In genomic region chr5:24416222-24416736, GRCm38 (mm10) we compare ENCODE assay signal across 8 mouse cellular contexts. TPM values are rescaled to one million over a fixed set of nuclear protein-coding genes. Genes with fewer than 3 reads are reported as not detected.
DNase-seq lines count a peak whose midpoint lies in the region; ATAC-seq and TF ChIP-seq lines count a peak whose summit lies in the region.

No protein-coding gene starts in this region.

- no peaks in the 10 kb centered on the region; the same call in 1 of the 2 replicates for H3K4me1 ChIP-seq in embryonic facial prominence, embryonic 11.5 days (ENCODE audit: control insufficient read depth, insufficient read depth, low read length)
- no peaks in the 10 kb centered on the region for H3K4me1 ChIP-seq in kidney, adult 2 months (ENCODE audit: control insufficient read depth, insufficient read depth, low read length)
- peaks cover 6% of the 10 kb centered on the region; the same call in 1 of the 2 replicates for H3K4me1 ChIP-seq in limb, embryonic 11.5 days (ENCODE audit: control insufficient read depth, insufficient read depth, low read length)
- H3K4me1 ChIP-seq in midbrain, embryonic 11.5 days (ENCODE audit: control insufficient read depth, insufficient read depth, low read length) = no peaks in the 10 kb centered on the region

- peak; percentile 22 for ATAC-seq in embryonic facial prominence, embryonic 11.5 days (replicated peaks; ENCODE audit: insufficient number of reproducible peaks, low FRiP score, low TSS enrichment, low read depth)
- peak; percentile 44; the same call in 1 of the 2 replicates for ATAC-seq in limb, embryonic 11.5 days (ENCODE audit: insufficient number of reproducible peaks, low FRiP score, low TSS enrichment, low read depth)
- ATAC-seq in midbrain, embryonic 11.5 days (ENCODE audit: low FRiP score) = peak; percentile 68

- no peaks in the 10 kb centered on the region for H3K79me2 ChIP-seq in C2C12 (ENCODE audit: control insufficient read depth, insufficient read depth)

- TF ChIP-seq CTCF in C2C12 (IDR thresholded peaks at IDR 0.05; ENCODE audit: control insufficient read depth, insufficient read depth, insufficient read length) = peak; percentile 33
- TF ChIP-seq CTCF in kidney, adult 2 months (conservative IDR thresholded peaks at IDR 0.05; ENCODE audit: insufficient read depth, insufficient read length, low read depth, low read length) = peak; percentile 65

- no peak overlapping the region for H3K9ac ChIP-seq in embryonic facial prominence, embryonic 11.5 days (replicated peaks; ENCODE audit: low read length)
- no peak overlapping the region for H3K9ac ChIP-seq in limb, embryonic 11.5 days (ENCODE audit: low read length)
- H3K9ac ChIP-seq in midbrain, embryonic 11.5 days (ENCODE audit: low read length) = no peak overlapping the region

- peaks cover 10% of the 10 kb centered on the region for H3K36me3 ChIP-seq in C2C12 (ENCODE audit: control insufficient read depth, insufficient read depth)
- H3K36me3 ChIP-seq in embryonic facial prominence, embryonic 11.5 days (replicated peaks; ENCODE audit: control insufficient read depth, insufficient read depth, low read depth, low read length) = no peaks in the 10 kb centered on the region; the same call in 1 of the 2 replicates
- no peaks in the 10 kb centered on the region for H3K36me3 ChIP-seq in kidney, adult 2 months (ENCODE audit: control insufficient read depth, insufficient read depth, low read length)
- peaks cover 4% of the 10 kb centered on the region; the same call in 1 of the 2 replicates for H3K36me3 ChIP-seq in limb, embryonic 11.5 days (ENCODE audit: control insufficient read depth, insufficient read depth, low read length)
- peaks cover 7% of the 10 kb centered on the region for H3K36me3 ChIP-seq in midbrain, embryonic 11.5 days (ENCODE audit: control insufficient read depth, insufficient read depth, low read length)

- H3K27me3 ChIP-seq in C2C12 (ENCODE audit: control insufficient read depth, insufficient read depth, insufficient read length) = no peaks in the 10 kb centered on the region
- H3K27me3 ChIP-seq in embryonic facial prominence, embryonic 11.5 days (ENCODE audit: control insufficient read depth, insufficient read depth, low read length) = no peaks in the 10 kb centered on the region
- H3K27me3 ChIP-seq in kidney, adult 2 months (replicated peaks; ENCODE audit: control insufficient read depth, insufficient read depth, low read length) = no peaks in the 10 kb centered on the region
- no peaks in the 10 kb centered on the region; the same call in 1 of the 2 replicates for H3K27me3 ChIP-seq in limb, embryonic 11.5 days (ENCODE audit: control insufficient read depth, insufficient read depth, low read length)
- H3K27me3 ChIP-seq in midbrain, embryonic 11.5 days (ENCODE audit: control insufficient read depth, insufficient read depth, low read length) = no peaks in the 10 kb centered on the region

- no peaks in the 10 kb centered on the region for H3K9me3 ChIP-seq in embryonic facial prominence, embryonic 11.5 days (replicated peaks; ENCODE audit: control insufficient read depth, low read length)
- H3K9me3 ChIP-seq in limb, embryonic 11.5 days (ENCODE audit: control insufficient read depth, low read length) = no peaks in the 10 kb centered on the region
- H3K9me3 ChIP-seq in midbrain, embryonic 11.5 days (ENCODE audit: control insufficient read depth, low read length) = no peaks in the 10 kb centered on the region

- WGBS in embryonic facial prominence, embryonic 11.5 days = 6% methylated on average over 21 of the region's 21 CpGs
- WGBS in kidney, adult 2 months = 4% methylated on average over 21 of the region's 21 CpGs
- 2% methylated on average over 21 of the region's 21 CpGs for WGBS in limb, embryonic 11.5 days
- 5% methylated on average over 21 of the region's 21 CpGs for WGBS in midbrain, embryonic 11.5 days

- H3K4me2 ChIP-seq in embryonic facial prominence, embryonic 11.5 days (ENCODE audit: low read depth, low read length) = no peak overlapping the region
- H3K4me2 ChIP-seq in limb, embryonic 11.5 days (ENCODE audit: low read depth, severe bottlenecking) = no peak overlapping the region
- H3K4me2 ChIP-seq in midbrain, embryonic 11.5 days = no peak overlapping the region

- H3K79me3 ChIP-seq in C2C12 (ENCODE audit: low read depth) = no peaks in the 10 kb centered on the region

- no peak overlapping the region for H3K27ac ChIP-seq in embryonic facial prominence, embryonic 11.5 days (replicated peaks; ENCODE audit: low read depth, low read length)
- no peak overlapping the region for H3K27ac ChIP-seq in kidney, adult 2 months (ENCODE audit: insufficient read depth, low read depth, low read length)
- H3K27ac ChIP-seq in limb, embryonic 11.5 days (replicated peaks; ENCODE audit: low read depth, low read length) = 0 out of 2 replicates have a peak overlapping the region, but pooled peaks have one; percentile 0
- H3K27ac ChIP-seq in midbrain, embryonic 11.5 days (ENCODE audit: low read depth, low read length) = no peak overlapping the region

- TF ChIP-seq POLR2A in kidney, adult 2 months (IDR thresholded peaks at IDR 0.05; ENCODE audit: low read depth, low read length) = no peak

- H3ac ChIP-seq in C2C12 (ENCODE audit: control insufficient read depth, insufficient read length, low read depth) = no peak overlapping the region

- H3K4me3 ChIP-seq in C2C12 (ENCODE audit: insufficient read depth, poor library complexity, severe bottlenecking) = no peak overlapping the region
- H3K4me3 ChIP-seq in embryonic facial prominence, embryonic 11.5 days (ENCODE audit: low read depth, low read length) = no peak overlapping the region
- no peak overlapping the region for H3K4me3 ChIP-seq in kidney, adult 2 months (ENCODE audit: insufficient read depth, low read depth, low read length)
- no peak overlapping the region for H3K4me3 ChIP-seq in limb, embryonic 11.5 days (ENCODE audit: low read depth, low read length)
- no peak overlapping the region for H3K4me3 ChIP-seq in midbrain, embryonic 11.5 days (ENCODE audit: low read depth, low read length)

- DNase-seq in adrenal gland, postnatal 14 days = peak; percentile 76
- peak; percentile 76 for DNase-seq in embryonic facial prominence, embryonic 11.5 days (ENCODE audit: low spot score)
- DNase-seq in heart, adult 9 months (ENCODE audit: low spot score in 2 of 2) = peak; percentile 62 to 71
- peak; percentile 71 for DNase-seq in kidney, adult 2 months
- peak; percentile 75 for DNase-seq in limb, embryonic 11.5 days (ENCODE audit: low spot score)
- DNase-seq in midbrain, embryonic 11.5 days (ENCODE audit: low spot score, missing footprints) = peak; percentile 96
- DNase-seq in spleen, adult 12 weeks (ENCODE audit: low spot score) = peak; percentile 49

TF ChIP-seq in C2C12, 6 proteins besides CTCF, POLR2A, EP300 and RAD21:
- TF ChIP-seq FOSL1 (IDR thresholded peaks at IDR 0.05; ENCODE audit: insufficient read depth, low read length, poor library complexity, severe bottlenecking) = no peak
- TF ChIP-seq MYOG (IDR thresholded peaks at IDR 0.05; ENCODE audit: control insufficient read depth, extremely low read depth, insufficient read length) = no peak
- TF ChIP-seq MAX (IDR thresholded peaks at IDR 0.05) = no peak
- TF ChIP-seq USF1 (IDR thresholded peaks at IDR 0.05; ENCODE audit: low read depth) = no peak
- no peak for TF ChIP-seq MYOD1 (IDR thresholded peaks at IDR 0.05; ENCODE audit: control insufficient read depth, insufficient read length, low read depth)
- TF ChIP-seq CEBPB (IDR thresholded peaks at IDR 0.05; ENCODE audit: low read depth) = no peak
TF ChIP-seq in C2C12: peak in this region for 0.

RNA-seq across cellular contexts. Expression of gene Asic3, which starts 3.1 kb away (rescaled TPM):
- polyA plus RNA-seq in C2C12 (2012; fragmentation: generic; extraction: Trizol) = 0.19 TPM
- 1.1 TPM in 1 of 2 replicates, not detected in the other for total RNA-seq in adrenal gland, postnatal 14 days (2021)
- polyA plus RNA-seq in embryonic facial prominence, embryonic 11.5 days (2014; fragmentation: Nextera tagmentation; extraction: Ambion mirVana) = 0.42 and 0.45 TPM in 2 replicates
- 0.20 and 0.33 TPM in 2 replicates for polyA plus RNA-seq in kidney, adult 2 months (2012; rRNA removed)
- 0.33 and 0.40 TPM in 2 replicates for polyA plus RNA-seq in limb, embryonic 11.5 days (2014; fragmentation: Nextera tagmentation; extraction: Ambion mirVana)
- polyA plus RNA-seq in midbrain, embryonic 11.5 days (2014; fragmentation: Nextera tagmentation; extraction: Ambion mirVana) = 0.30 TPM in 1 of 2 replicates, not detected in the other

RNA-seq across cellular contexts. Expression of gene Cdk5, which starts 7.1 kb away (rescaled TPM):
- 33.4 TPM for polyA plus RNA-seq in C2C12 (2012; fragmentation: generic; extraction: Trizol)
- total RNA-seq in adrenal gland, postnatal 14 days (2021) = 38.5 and 38.7 TPM in 2 replicates
- 49.9 and 50.8 TPM in 2 replicates for polyA plus RNA-seq in embryonic facial prominence, embryonic 11.5 days (2014; fragmentation: Nextera tagmentation; extraction: Ambion mirVana)
- polyA plus RNA-seq in kidney, adult 2 months (2012; rRNA removed) = 78.0 and 83.2 TPM in 2 replicates
- polyA plus RNA-seq in limb, embryonic 11.5 days (2014; fragmentation: Nextera tagmentation; extraction: Ambion mirVana) = 48.6 and 49.2 TPM in 2 replicates
- 52.8 and 58.1 TPM in 2 replicates for polyA plus RNA-seq in midbrain, embryonic 11.5 days (2014; fragmentation: Nextera tagmentation; extraction: Ambion mirVana)

RNA-seq across cellular contexts. Expression of gene Slc4a2, which starts 7.4 kb away (rescaled TPM):
- 76.4 TPM for polyA plus RNA-seq in C2C12 (2012; fragmentation: generic; extraction: Trizol)
- total RNA-seq in adrenal gland, postnatal 14 days (2021) = 57.6 and 60.5 TPM in 2 replicates
- 16.5 and 20.6 TPM in 2 replicates for polyA plus RNA-seq in embryonic facial prominence, embryonic 11.5 days (2014; fragmentation: Nextera tagmentation; extraction: Ambion mirVana)
- 56.8 and 66.9 TPM in 2 replicates for polyA plus RNA-seq in kidney, adult 2 months (2012; rRNA removed)
- polyA plus RNA-seq in limb, embryonic 11.5 days (2014; fragmentation: Nextera tagmentation; extraction: Ambion mirVana) = 26.9 and 28.0 TPM in 2 replicates
- polyA plus RNA-seq in midbrain, embryonic 11.5 days (2014; fragmentation: Nextera tagmentation; extraction: Ambion mirVana) = 16.7 and 21.5 TPM in 2 replicates

RNA-seq across cellular contexts. Expression of gene Abcb8, which starts 22.8 kb away (rescaled TPM):
- 25.1 TPM for polyA plus RNA-seq in C2C12 (2012; fragmentation: generic; extraction: Trizol)
- 80.9 and 92.2 TPM in 2 replicates for total RNA-seq in adrenal gland, postnatal 14 days (2021)
- 27.0 and 27.4 TPM in 2 replicates for polyA plus RNA-seq in embryonic facial prominence, embryonic 11.5 days (2014; fragmentation: Nextera tagmentation; extraction: Ambion mirVana)
- polyA plus RNA-seq in kidney, adult 2 months (2012; rRNA removed) = 112 and 117 TPM in 2 replicates
- 37.6 and 40.5 TPM in 2 replicates for polyA plus RNA-seq in limb, embryonic 11.5 days (2014; fragmentation: Nextera tagmentation; extraction: Ambion mirVana)
- 32.5 and 34.1 TPM in 2 replicates for polyA plus RNA-seq in midbrain, embryonic 11.5 days (2014; fragmentation: Nextera tagmentation; extraction: Ambion mirVana)

RNA-seq across cellular contexts. Expression of gene Atg9b, which starts 24.3 kb away (rescaled TPM):
- 0.48 TPM for polyA plus RNA-seq in C2C12 (2012; fragmentation: generic; extraction: Trizol)
- 0.41 and 0.60 TPM in 2 replicates for total RNA-seq in adrenal gland, postnatal 14 days (2021)
- 0.18 and 0.21 TPM in 2 replicates for polyA plus RNA-seq in embryonic facial prominence, embryonic 11.5 days (2014; fragmentation: Nextera tagmentation; extraction: Ambion mirVana)
- 0.76 and 0.89 TPM in 2 replicates for polyA plus RNA-seq in kidney, adult 2 months (2012; rRNA removed)
- 0.35 and 1.2 TPM in 2 replicates for polyA plus RNA-seq in limb, embryonic 11.5 days (2014; fragmentation: Nextera tagmentation; extraction: Ambion mirVana)
- polyA plus RNA-seq in midbrain, embryonic 11.5 days (2014; fragmentation: Nextera tagmentation; extraction: Ambion mirVana) = 0.40 and 0.66 TPM in 2 replicates
